Mouse (Mus musculus): ENCODE data around the gene Pex6. TPM values are rescaled to one million over a fixed set of nuclear protein-coding genes. Genes with fewer than 3 reads are reported as not detected.

Pex6 gene
- polyA plus RNA-seq, 1 experiment from 2014 or later: 21.0 TPM

DNA sequence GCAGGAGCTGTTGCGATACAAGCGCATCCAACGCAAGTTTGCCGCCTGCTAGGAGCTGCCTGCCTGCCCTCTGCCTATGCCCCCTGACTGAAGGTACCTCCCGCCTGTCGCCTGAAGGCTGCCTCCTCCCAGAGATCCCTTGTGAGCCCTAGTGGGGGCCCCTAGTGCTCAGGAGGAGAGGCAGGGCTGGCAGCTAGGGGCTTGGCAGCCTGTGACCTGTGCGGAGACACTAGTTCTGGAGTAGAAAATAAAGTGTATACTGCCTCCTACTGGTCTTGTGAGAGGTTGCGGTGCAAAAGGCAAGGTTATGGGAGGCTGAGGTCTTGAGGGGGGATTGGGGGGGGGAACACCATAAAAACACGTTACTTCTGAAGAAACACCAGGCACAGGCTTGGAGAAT lies 14.0 kb downstream of the Pex6 start:
- Histone ChIP-seq H3K27me3 (ENCODE audit: control insufficient read depth, insufficient read depth, low read length) (peaks cover 9% of the 10 kb centered on the region), H3K27ac (ENCODE audit: low read depth, low read length) (no peak overlapping the region), H3K9ac (ENCODE audit: low read depth, low read length) (no peak overlapping the region), H3K4me2 (replicated peaks; ENCODE audit: low read depth, low read length) (no peak overlapping the region), H3K36me3 (ENCODE audit: control insufficient read depth, insufficient read depth, low read length) (peaks cover 34% of the 10 kb centered on the region; the same call in 1 of the 2 replicates), H3K4me1 (ENCODE audit: control insufficient read depth, insufficient read depth, low read length) (no peaks in the 10 kb centered on the region), H3K9me3 (ENCODE audit: control insufficient read depth, low read length) (no peaks in the 10 kb centered on the region), H3K4me3 (ENCODE audit: low read length) (no peak overlapping the region)
- no peak for ATAC-seq (ENCODE audit: low FRiP score, low TSS enrichment)
- WGBS: 33% methylated on average over 9 of the region's 9 CpGs

DNA sequence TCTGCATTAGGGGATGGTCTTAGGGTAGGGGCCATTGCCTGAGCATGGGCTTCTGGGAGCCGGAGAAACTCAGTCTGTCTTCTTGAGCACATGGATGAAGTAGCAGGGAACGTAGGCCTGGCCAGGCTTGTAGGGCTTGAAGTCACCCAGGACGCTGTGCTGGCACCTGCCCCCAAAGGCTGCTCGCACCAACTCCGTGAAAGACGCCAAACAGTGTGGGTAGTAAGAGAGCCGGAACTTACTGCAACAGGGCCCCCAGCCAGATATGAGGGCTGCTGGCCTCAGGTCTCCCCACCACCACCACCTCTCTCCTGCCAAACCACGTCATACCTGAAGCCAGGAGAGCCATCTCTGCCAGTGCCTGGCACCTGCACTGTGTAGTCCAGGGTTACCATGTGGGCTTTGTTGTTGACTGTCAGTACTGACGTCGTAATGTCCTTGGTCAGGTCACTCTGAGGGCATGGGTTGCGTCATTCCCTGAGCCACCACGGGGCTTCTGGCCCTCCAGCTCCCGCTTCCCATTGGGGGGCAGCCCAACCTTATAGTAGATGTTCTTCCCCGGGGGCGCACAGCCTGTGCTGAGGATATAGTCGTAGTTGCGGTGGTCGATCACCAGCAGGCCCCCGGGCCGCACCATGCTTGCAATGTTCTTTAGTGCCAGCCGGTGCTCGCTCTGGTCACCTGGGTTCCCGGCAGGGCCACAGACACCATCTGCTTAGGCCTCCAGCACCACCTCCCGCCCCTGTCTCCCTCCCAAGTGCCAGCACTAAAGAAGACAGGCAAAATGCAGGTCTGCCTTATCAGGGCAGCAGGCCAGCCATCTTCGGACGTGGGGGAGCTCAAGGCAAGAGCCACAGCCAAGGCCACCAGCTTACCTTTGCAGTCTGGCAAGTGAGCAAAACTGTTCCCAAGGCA lies 14.7 kb downstream of the Pex6 start:
- H3K36me3 ChIP-seq (ENCODE audit: control insufficient read depth, insufficient read depth, low read length): peaks cover 34% of the 10 kb centered on the region; the same call in 1 of the 2 replicates
- H3K4me1 ChIP-seq (ENCODE audit: control insufficient read depth, insufficient read depth, low read length): no peaks in the 10 kb centered on the region
- no peak overlapping the region for H3K27ac ChIP-seq (ENCODE audit: low read depth, low read length)
- H3K9ac ChIP-seq (ENCODE audit: low read depth, low read length): no peak overlapping the region
- no peak overlapping the region for H3K4me3 ChIP-seq (ENCODE audit: low read length)
- ATAC-seq (ENCODE audit: low FRiP score, low TSS enrichment): no peak
- H3K27me3 ChIP-seq (ENCODE audit: control insufficient read depth, insufficient read depth, low read length): peaks cover 9% of the 10 kb centered on the region
- no peaks in the 10 kb centered on the region for H3K9me3 ChIP-seq (ENCODE audit: control insufficient read depth, low read length)
- WGBS: 93% methylated on average over 26 of the region's 26 CpGs
- no peak overlapping the region for H3K4me2 ChIP-seq (replicated peaks; ENCODE audit: low read depth, low read length)

DNA sequence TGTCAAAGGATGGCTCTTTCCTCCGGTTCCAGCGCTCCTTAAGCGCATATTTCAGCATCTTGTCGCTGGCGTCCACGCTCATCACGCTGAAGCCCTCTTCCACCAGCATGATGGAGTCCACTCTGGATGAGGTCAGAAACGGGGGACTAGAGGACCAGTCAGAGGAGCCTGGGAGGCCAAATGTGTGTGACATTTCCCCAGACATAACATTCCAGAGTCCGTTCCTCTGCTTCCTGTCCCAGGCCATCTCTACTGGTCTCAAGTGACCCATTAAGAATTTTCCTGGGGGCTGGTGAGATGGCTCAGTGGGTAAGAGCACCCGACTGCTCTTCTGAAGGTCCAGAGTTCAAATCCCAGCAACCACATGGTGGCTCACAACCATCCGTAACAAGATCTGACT lies 16.0 kb downstream of the Pex6 start:
- ATAC-seq (ENCODE audit: low FRiP score, low TSS enrichment): no peak
- no peaks in the 10 kb centered on the region for H3K9me3 ChIP-seq (ENCODE audit: control insufficient read depth, low read length)
- peaks cover 9% of the 10 kb centered on the region for H3K27me3 ChIP-seq (ENCODE audit: control insufficient read depth, insufficient read depth, low read length)
- H3K4me3 ChIP-seq (ENCODE audit: low read length): no peak overlapping the region
- no peak overlapping the region for H3K27ac ChIP-seq (ENCODE audit: low read depth, low read length)
- no peaks in the 10 kb centered on the region for H3K4me1 ChIP-seq (ENCODE audit: control insufficient read depth, insufficient read depth, low read length)
- H3K36me3 ChIP-seq (ENCODE audit: control insufficient read depth, insufficient read depth, low read length): peaks cover 24% of the 10 kb centered on the region; the same call in 1 of the 2 replicates
- no peak overlapping the region for H3K9ac ChIP-seq (ENCODE audit: low read depth, low read length)
- 88% methylated on average over 11 of the region's 11 CpGs for WGBS
- H3K4me2 ChIP-seq (replicated peaks; ENCODE audit: low read depth, low read length): no peak overlapping the region

DNA sequence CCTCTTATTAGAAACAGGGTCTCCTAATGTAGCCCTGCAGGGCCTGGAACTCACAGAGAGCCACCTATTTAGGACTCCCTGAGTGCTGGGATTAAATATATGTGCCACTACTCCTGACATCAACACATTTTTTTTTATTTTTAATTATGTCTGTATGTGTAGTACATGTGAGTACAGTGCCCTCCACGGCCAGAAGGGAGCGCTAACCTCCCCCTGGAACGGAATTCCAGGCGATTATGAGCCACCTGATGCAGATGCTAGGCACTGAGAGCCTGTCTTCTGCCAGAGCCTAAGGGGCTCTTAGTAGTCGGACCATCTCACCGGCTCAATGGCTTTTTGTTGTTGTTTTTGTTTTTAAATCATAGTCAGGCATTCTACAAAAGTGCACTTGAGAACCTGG lies 16.8 kb downstream of the Pex6 start:
- WGBS: 43% methylated on average over 6 of the region's 6 CpGs
- H3K27ac ChIP-seq (ENCODE audit: low read depth, low read length): no peak overlapping the region
- no peaks in the 10 kb centered on the region for H3K9me3 ChIP-seq (ENCODE audit: control insufficient read depth, low read length)
- no peak overlapping the region for H3K4me3 ChIP-seq (ENCODE audit: low read length)
- H3K9ac ChIP-seq (ENCODE audit: low read depth, low read length): no peak overlapping the region
- no peak overlapping the region for H3K4me2 ChIP-seq (replicated peaks; ENCODE audit: low read depth, low read length)
- peaks cover 22% of the 10 kb centered on the region; the same call in 1 of the 2 replicates for H3K36me3 ChIP-seq (ENCODE audit: control insufficient read depth, insufficient read depth, low read length)
- no peak for ATAC-seq (ENCODE audit: low FRiP score, low TSS enrichment)
- peaks cover 9% of the 10 kb centered on the region for H3K27me3 ChIP-seq (ENCODE audit: control insufficient read depth, insufficient read depth, low read length)
- H3K4me1 ChIP-seq (ENCODE audit: control insufficient read depth, insufficient read depth, low read length): no peaks in the 10 kb centered on the region

DNA sequence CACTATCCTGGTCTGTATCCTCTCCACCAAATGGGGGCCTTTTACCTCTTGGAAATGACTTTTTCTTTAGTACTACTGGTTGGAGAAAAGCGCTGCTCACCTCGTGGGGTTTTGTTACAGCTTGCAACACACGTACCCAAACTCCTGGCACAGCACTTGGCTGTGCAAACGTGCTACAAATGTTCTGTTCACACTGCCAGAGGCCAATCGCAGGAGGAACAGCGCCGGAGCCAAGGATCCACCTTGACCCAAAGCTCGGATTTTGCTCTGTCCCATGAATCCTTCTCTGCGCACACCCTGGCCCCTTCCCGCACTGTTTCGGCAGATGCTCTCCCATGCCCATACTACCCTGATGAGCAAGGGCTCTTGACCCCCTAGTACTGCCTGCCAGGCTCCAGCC lies 17.2 kb downstream of the Pex6 start:
- Histone ChIP-seq H3K4me1 (ENCODE audit: control insufficient read depth, insufficient read depth, low read length) (no peaks in the 10 kb centered on the region), H3K4me3 (ENCODE audit: low read length) (peak overlapping the region; percentile 10; the same call in 1 of the 2 replicates), H3K27ac (ENCODE audit: low read depth, low read length) (no peak overlapping the region), H3K36me3 (ENCODE audit: control insufficient read depth, insufficient read depth, low read length) (peaks cover 17% of the 10 kb centered on the region; the same call in 1 of the 2 replicates), H3K4me2 (replicated peaks; ENCODE audit: low read depth, low read length) (peak overlapping the region; percentile 40), H3K9me3 (ENCODE audit: control insufficient read depth, low read length) (no peaks in the 10 kb centered on the region), H3K9ac (ENCODE audit: low read depth, low read length) (0 out of 2 replicates have a peak overlapping the region, but pooled peaks have one; percentile 37), H3K27me3 (ENCODE audit: control insufficient read depth, insufficient read depth, low read length) (peaks cover 9% of the 10 kb centered on the region)
- ATAC-seq (ENCODE audit: low FRiP score, low TSS enrichment): no peak
- 43% methylated on average over 11 of the region's 11 CpGs for WGBS

DNA sequence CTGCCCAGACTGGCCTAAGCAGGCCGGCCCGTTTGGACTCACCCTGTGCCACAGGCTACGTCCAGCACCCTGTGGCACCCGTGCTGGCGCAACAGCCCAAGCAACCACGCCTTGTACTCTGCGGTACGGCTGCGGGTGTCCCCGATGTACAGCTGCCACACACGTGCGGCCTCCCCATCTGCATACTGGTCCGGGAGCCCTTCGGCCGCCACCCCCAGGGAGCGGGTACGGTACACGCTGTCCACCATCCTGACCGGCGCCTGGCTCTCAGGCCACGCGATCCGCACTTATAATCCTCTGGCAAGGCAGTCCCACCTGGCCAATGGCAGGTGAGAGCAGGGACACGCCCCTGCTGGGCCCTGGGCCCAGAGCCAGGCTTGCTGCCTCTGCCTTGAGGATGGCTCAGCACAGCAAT lies 17.6 kb downstream of the Pex6 start, which contains the start of gene Gnmt:
Gnmt (minus strand) TSS at position 265 of the 415 bp plus-strand sequence.
- Histone ChIP-seq H3K27ac (ENCODE audit: low read depth, low read length) (no peak within 1 kb of the TSS), H3K9me3 (ENCODE audit: control insufficient read depth, low read length) (no peaks in the 10 kb centered on the region), H3K36me3 (ENCODE audit: control insufficient read depth, insufficient read depth, low read length) (peaks cover 13% of the 10 kb centered on the region; the same call in 1 of the 2 replicates), H3K4me1 (ENCODE audit: control insufficient read depth, insufficient read depth, low read length) (no peaks in the 10 kb centered on the region), H3K4me3 (ENCODE audit: low read length) (peak within 1 kb of the TSS; percentile 10; the same call in 1 of the 2 replicates), H3K27me3 (ENCODE audit: control insufficient read depth, insufficient read depth, low read length) (peaks cover 9% of the 10 kb centered on the region), H3K9ac (ENCODE audit: low read depth, low read length) (0 out of 2 replicates have a peak within 1 kb of the TSS, but pooled peaks have one; percentile 37), H3K4me2 (replicated peaks; ENCODE audit: low read depth, low read length) (peak within 1 kb of the TSS; percentile 40)
- peak; percentile 54 for ATAC-seq (ENCODE audit: low FRiP score, low TSS enrichment)
- WGBS: 12% methylated on average over 24 of the region's 24 CpGs

DNA sequence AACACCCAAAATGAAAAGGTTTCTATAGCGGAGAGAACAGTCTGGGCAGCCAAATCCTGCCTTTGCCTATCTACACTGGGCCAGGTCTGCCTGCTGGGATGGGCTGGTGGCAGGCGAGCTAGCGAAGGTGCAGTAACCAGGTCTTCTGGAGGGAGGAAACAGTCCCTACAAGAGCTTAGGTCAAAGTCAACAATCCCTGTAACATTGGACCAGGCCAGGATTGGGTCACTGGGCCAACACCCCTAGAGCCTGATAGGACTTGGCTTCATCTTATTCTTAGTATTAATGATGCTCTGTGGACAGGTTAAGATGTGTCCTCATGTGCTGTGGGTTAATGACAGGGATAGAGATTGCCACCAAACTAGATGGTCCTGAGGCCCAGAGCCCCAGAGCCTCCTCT lies 22.8 kb downstream of the Pex6 start:
- H3K4me3 ChIP-seq (ENCODE audit: low read length): no peak overlapping the region
- peaks cover 6% of the 10 kb centered on the region for H3K27me3 ChIP-seq (ENCODE audit: control insufficient read depth, insufficient read depth, low read length)
- H3K4me2 ChIP-seq (replicated peaks; ENCODE audit: low read depth, low read length): no peak overlapping the region
- H3K4me1 ChIP-seq (ENCODE audit: control insufficient read depth, insufficient read depth, low read length): no peaks in the 10 kb centered on the region
- H3K36me3 ChIP-seq (ENCODE audit: control insufficient read depth, insufficient read depth, low read length): peaks cover 16% of the 10 kb centered on the region
- no peak overlapping the region for H3K9ac ChIP-seq (ENCODE audit: low read depth, low read length)
- 93% methylated on average over 3 of the region's 3 CpGs for WGBS
- no peak overlapping the region for H3K27ac ChIP-seq (ENCODE audit: low read depth, low read length)
- H3K9me3 ChIP-seq (ENCODE audit: control insufficient read depth, low read length): no peaks in the 10 kb centered on the region
- no peak for ATAC-seq (ENCODE audit: low FRiP score, low TSS enrichment)

DNA sequence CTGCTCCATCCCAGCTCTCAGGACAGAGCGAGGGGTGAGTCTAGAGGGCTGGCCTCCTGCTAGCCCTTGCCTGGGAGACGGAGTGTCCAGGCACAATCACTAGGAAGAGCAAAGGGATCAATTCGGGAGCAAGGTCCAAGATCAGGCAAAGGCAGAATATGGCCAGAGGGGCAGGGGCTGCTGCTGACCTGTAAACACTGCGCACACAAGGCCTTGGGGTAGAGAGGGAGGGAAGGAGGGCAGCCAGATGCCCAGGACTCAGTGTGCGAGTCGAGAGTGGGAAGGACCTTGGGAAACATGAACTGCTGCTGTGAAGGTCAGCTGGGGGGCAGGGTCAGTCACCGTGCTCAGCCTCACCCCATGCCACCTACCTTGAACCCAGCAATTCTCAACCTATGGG lies 24.0 kb downstream of the Pex6 start:
- Histone ChIP-seq H3K4me1 (ENCODE audit: control insufficient read depth, insufficient read depth, low read length) (no peaks in the 10 kb centered on the region), H3K9me3 (ENCODE audit: control insufficient read depth, low read length) (no peaks in the 10 kb centered on the region), H3K27ac (ENCODE audit: low read depth, low read length) (no peak overlapping the region), H3K27me3 (ENCODE audit: control insufficient read depth, insufficient read depth, low read length) (no peaks in the 10 kb centered on the region), H3K36me3 (ENCODE audit: control insufficient read depth, insufficient read depth, low read length) (peaks cover 16% of the 10 kb centered on the region), H3K4me3 (ENCODE audit: low read length) (no peak overlapping the region), H3K4me2 (replicated peaks; ENCODE audit: low read depth, low read length) (no peak overlapping the region), H3K9ac (ENCODE audit: low read depth, low read length) (no peak overlapping the region)
- ATAC-seq (ENCODE audit: low FRiP score, low TSS enrichment): no peak
- 85% methylated on average over 7 of the region's 7 CpGs for WGBS

DNA sequence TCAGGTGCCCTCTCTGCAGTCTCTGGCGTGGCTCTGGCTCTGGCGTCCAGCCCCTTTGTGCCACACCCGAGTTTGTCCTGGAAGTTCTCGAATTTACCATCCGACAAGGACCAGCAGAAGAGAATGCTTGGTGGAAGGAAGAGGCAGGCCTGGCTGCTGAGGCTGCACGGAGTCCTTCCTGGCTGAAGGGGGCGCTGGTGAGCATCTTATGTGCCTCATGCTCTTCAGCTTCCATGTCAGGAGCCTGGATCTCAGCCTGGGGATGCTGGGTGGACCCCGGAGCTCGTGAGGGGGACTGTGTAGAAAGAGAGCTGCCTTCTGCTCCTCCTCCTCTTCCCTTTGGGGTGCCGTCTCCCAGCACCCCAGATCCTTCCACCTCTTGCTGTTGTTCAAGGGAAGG lies 24.9 kb downstream of the Pex6 start:
- peaks cover 16% of the 10 kb centered on the region for H3K36me3 ChIP-seq (ENCODE audit: control insufficient read depth, insufficient read depth, low read length)
- ATAC-seq (ENCODE audit: low FRiP score, low TSS enrichment): peak; percentile 12; the same call in 1 of the 2 replicates
- no peak overlapping the region for H3K9ac ChIP-seq (ENCODE audit: low read depth, low read length)
- no peak overlapping the region for H3K4me3 ChIP-seq (ENCODE audit: low read length)
- no peaks in the 10 kb centered on the region for H3K4me1 ChIP-seq (ENCODE audit: control insufficient read depth, insufficient read depth, low read length)
- WGBS: 68% methylated on average over 10 of the region's 10 CpGs
- no peaks in the 10 kb centered on the region for H3K9me3 ChIP-seq (ENCODE audit: control insufficient read depth, low read length)
- H3K4me2 ChIP-seq (replicated peaks; ENCODE audit: low read depth, low read length): no peak overlapping the region
- no peaks in the 10 kb centered on the region for H3K27me3 ChIP-seq (ENCODE audit: control insufficient read depth, insufficient read depth, low read length)
- no peak overlapping the region for H3K27ac ChIP-seq (ENCODE audit: low read depth, low read length)
